Mouse (Mus musculus) urinary bladder, adult 2 months (tissue): ENCODE data around the gene Fam189a2. TPM values are rescaled to one million over a fixed set of nuclear protein-coding genes. Genes with fewer than 3 reads are reported as not detected.
A peak's percentile ranks its signal among the peaks of the same experiment; 100 is the strongest.

ENCODE experiments used
- DNase-seq: peaks from one replicate; pipeline ENCODE4 v3.0.0; 2022; ENCODE audit warnings: low spot score
- polyA plus RNA-seq: library from polyadenylated mRNA; depleted of rRNA; stranded (reverse); fragments of >200 nt; gene quantifications from 2 replicates; pipeline ENCODE4 v1.2.3, GENCODE M21; 2012

The Fam189a2 gene
- polyA plus RNA-seq, 1 experiment: 34.3 TPM

- DNase-seq: no peak
Measured at GRCm38 (mm10) chr19:24025876-24026275, 4.9 kb downstream of the Fam189a2 start.

DNA sequence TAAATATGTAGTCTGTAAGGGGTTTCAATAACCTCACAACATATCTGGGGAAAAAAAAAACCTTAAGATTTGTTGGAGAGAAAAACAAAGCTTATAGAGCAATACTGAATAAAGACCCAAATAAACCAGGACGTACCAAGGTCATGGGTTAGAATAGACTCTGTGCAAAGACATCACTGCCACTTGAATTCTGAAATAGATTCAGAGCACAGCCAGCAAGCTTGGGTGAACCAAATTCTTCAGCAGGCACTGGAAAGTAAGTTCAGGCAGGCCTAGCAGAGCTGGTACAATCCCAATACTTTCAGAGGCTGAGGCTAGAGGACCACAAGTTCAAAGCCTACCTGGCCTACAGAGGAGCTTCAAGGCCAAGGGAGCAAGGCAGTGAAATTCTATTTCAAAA lies 6.2 kb downstream of the Fam189a2 start:
- DNase-seq: no peak

GRCm38 (mm10) chr19:24024131-24024530 lies 6.7 kb downstream of the Fam189a2 start:
- no peak for DNase-seq

- DNase-seq: no peak
Measured at GRCm38 (mm10) chr19:24023351-24023750, 7.5 kb downstream of the Fam189a2 start.

GRCm38 (mm10) chr19:24022771-24023170 lies 8.0 kb downstream of the Fam189a2 start:
- DNase-seq: no peak

DNA sequence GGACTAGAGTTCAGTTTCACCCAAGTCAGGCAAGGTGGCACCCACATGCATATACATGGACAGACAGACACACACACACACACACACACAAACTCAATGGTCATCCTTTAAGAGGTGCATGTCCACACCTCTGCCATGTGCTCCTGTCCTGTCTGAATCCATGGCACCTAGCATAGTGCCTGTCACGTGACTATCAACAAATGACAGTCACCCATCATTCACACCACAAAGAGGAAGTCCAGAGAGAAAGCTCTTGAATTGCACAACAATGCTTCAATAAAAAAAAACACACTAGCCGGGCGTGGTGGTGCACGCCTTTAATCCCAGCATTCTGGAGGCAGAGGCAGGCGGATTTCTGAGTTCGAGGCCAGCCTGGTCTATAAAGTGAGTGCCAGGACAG lies 8.5 kb downstream of the Fam189a2 start:
- no peak for DNase-seq

DNA sequence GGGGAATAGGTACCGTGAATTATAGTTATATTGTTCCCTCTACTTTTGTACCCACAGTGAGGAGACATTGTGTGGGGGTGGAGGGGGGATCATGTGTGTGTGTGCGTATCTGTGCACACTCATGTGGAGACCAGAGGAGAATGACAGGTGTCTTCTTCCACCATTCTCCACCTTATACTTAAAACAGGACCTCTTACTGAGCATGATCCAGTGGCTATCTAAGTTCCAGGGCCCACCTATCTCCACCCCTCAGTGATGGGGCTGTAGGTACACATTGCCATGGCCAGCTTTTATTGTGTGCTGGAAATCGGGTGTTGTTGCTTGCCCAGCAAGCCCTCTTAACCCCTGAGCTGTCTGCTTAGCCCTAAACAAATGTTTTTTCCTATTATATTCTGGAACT lies 10.1 kb downstream of the Fam189a2 start:
- no peak for DNase-seq

DNA sequence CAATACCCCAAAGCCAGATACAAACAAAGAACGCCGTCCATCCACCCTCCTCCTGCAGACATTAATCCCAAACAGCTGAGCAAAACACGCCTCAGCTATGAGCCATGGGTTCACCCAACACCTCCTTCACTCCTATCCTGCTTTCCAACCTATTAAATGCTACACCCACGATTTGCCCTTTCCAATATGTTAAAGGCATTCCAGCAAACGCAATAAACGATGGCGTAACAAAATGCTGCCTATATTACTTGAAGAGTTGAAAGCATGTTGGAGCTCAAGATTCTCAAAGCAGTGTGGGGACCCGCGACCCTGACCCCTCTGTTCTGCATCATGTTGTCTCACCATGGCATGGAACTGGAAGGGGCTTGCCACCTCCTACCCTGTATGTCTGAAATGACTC lies 11.2 kb downstream of the Fam189a2 start:
- DNase-seq: no peak

DNA sequence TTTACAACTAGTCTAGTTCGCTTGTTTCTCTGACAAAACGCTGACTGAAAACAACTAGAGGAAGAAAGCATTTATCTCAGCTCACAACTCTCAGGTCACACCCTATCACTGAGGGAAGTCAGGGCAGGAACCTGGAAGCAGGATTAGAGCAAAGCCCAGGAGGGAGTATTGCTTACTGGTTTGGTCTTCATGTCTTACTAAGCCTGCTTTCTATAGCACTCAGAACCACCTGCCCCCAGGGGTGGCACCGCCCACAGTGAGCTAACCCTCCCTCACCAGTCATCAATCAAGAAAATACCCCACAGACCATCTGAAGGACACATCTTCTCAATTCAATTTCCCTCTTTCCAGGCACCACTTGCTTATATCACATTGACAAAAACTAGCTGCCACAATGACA lies 12.4 kb downstream of the Fam189a2 start:
- no peak for DNase-seq

- no peak for DNase-seq
Measured at GRCm38 (mm10) chr19:24017892-24018291, 12.9 kb downstream of the Fam189a2 start.

DNA sequence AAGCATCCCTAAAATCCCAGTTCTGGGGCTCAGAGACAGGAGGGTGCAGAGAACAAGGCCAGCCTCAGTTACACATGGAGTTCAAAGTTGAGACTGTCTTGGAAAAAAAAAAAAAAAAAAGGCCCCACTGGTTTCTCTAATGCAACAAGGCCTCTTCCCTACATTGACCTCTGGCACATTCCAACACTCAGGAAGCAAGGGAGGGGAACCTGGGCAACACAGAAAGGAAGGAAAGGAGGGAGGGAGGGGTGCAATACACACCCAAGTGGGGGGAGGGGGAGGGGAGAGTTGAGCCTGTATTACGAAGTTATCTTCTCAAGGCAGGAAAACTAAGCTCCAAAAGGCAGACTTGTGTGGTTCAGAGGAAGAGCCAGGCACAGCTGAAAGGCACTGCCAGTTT lies 13.4 kb downstream of the Fam189a2 start:
- DNase-seq: no peak

- DNase-seq: no peak
Measured at GRCm38 (mm10) chr19:24016706-24017386, 14.0 kb downstream of the Fam189a2 start.

- no peak for DNase-seq
Measured at GRCm38 (mm10) chr19:24013241-24013640, 17.6 kb downstream of the Fam189a2 start.

DNA sequence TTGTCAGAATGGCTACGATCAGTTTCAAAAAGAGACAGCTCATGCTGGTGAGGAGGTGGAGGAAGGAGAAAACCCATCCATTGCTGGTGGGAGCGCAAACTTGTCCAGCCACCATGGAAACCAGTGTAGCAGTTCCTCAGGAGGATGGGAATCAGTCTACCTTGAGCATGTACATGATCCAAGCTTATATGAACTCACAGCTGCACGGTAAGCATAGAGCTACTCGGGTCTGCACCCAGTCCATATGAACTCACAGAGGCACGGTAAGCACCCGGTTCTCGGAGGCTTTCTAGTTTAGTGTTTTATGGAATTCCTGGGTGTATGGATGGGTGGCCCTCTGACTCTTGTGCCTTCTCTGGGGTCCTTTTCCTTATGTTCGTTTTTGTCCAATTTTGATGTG lies 18.3 kb downstream of the Fam189a2 start:
- no peak for DNase-seq

- DNase-seq: peak; percentile 30
Measured at GRCm38 (mm10) chr19:24007638-24008360, 23.0 kb downstream of the Fam189a2 start.

DNA sequence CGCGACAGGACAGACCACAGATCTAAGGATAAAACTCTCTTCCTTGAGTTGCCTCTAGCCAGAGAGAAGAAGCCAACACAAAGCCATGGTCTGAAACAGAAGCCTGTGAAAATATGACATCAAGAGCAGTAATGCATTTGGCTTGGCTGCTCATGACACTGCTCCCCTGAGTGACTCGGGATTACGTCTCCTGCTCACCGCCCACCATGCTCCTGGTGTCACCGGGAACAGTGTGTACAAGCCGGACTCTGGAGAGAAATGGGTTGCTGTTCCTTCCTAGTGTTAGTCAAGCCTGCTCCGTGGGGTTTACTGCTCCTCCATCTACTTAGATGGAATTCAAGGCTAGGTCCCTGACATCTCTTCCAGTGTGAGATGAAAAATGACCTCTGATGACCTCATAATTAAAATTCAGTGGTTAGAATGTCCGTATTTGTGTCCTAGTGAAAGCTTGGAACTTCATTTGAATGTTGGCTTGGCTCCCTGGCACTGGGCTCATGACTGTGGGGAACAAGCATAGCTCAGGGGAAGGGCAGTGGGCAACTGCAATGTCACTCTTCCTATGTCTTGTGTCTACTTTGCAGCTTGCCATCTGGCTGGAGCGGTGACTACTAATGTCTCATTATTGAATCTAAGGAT lies 23.7 kb downstream of the Fam189a2 start:
- DNase-seq: no peak

- no peak for DNase-seq
Measured at GRCm38 (mm10) chr19:23995766-23996399, 34.9 kb downstream of the Fam189a2 start.

- no peak for DNase-seq
Measured at GRCm38 (mm10) chr19:23988166-23988565, 42.7 kb downstream of the Fam189a2 start.

DNA sequence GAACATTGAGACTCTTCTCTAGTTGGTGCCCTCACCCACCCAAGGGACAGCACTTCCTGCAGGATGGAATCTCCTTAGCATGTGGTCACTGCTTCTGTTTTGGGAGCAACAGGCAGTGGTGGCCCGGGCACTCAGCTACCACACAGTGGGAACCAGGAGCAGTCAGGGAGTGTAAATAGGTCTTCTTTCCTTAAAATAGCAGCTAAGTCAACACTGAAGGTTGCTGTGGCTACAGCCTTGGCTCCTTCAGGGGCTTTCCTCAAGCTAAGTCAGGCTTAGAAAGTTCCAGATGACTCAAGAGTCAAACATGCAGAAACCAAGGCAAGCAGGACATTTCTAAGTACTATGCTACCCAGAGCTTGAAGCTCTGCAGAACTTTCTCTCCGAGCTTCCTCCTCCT lies 43.5 kb downstream of the Fam189a2 start:
- DNase-seq: no peak

- no peak for DNase-seq
Measured at GRCm38 (mm10) chr19:23984186-23984585, 46.6 kb downstream of the Fam189a2 start.

DNA sequence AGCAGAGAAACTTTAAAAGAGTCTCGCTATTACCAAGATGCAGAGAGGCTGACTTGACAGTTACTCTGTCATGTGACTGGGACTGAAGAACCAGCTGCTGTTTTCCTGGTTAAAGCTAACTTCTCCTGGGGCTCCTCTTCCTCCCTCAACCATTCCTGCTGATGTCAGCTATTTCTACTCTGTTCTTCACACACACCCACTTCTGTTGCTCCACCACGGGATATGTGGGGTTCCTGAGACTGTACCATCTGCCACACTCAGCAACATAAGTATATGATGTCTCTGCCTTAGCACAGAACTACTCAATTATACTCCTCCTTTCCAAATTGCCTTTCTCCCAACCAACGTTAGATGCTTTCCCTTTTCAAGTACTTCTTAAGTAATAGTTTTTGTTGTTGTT lies 50.2 kb downstream of the Fam189a2 start:
- no peak for DNase-seq

DNA sequence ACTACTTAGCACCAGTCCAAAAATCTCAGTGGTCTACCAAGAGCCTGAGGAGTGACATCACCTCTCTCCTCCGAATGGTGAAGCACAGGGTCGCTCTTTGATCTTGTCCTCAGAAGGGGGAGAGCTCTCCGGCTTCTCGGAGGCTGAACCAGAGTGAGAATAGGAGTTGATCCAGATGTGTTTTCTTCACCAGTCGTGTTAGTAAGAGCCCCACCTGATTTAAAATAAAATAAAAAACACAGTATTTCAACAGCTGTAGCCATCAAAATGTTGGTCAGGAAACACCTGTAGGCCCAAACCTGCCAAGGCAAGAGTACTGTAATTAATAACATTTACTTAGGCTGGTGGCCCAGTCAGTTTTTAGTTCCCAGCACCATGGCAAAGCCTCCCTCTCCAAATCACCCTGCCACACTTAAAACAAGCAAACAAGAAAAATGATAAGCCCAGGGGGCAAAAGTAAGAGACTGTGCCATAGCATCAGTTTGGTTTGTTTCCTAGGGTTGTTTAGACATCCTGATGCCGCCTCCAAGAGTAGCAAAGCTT lies 52.8 kb downstream of the Fam189a2 start:
- DNase-seq: no peak
